Mouse (Mus musculus) intestine, embryonic 15.5 days (tissue): ENCODE measurements around the gene H2al1j. TPM values are rescaled to one million over a fixed set of nuclear protein-coding genes. Genes with fewer than 3 reads are reported as not detected.
A peak's percentile ranks its signal among the peaks of the same experiment; 100 is the strongest.
"Not testable (repeated sequence)": the region's sequence is repeated elsewhere in the genome, so short reads cannot be mapped to it uniquely, and the experiment has no call there.

Experiments
- ATAC-seq: fragments of 200-750 bp; cut with Nextera tagmentation; 2 replicates; pipeline ENCODE4 v1.8.0; 2017; ENCODE audit warnings: moderate TSS enrichment, moderate library complexity
- H3K27ac ChIP-seq: fragments of 300-500 bp; sonication (generic); 2 replicates; pipeline ENCODE4 v1.5.1; 2015; ENCODE audit warnings: mild to moderate bottlenecking, inconsistent platforms
- H3K27me3 ChIP-seq: fragments of 300-500 bp; sonication (generic); replicated peaks from 2 replicates; pipeline ENCODE4 v1.6.1; 2015; ENCODE audit warnings: inconsistent platforms
- H3K36me3 ChIP-seq: fragments of 300-500 bp; sonication (generic); 2 replicates; pipeline ENCODE4 v1.6.1; 2015; ENCODE audit warnings: inconsistent platforms
- H3K4me1 ChIP-seq: fragments of 300-500 bp; sonication (generic); replicated peaks from 2 replicates; pipeline ENCODE4 v1.6.1; 2015; ENCODE audit warnings: inconsistent platforms
- H3K4me2 ChIP-seq: fragments of 300-500 bp; sonication (generic); replicated peaks from 2 replicates; pipeline ENCODE4 v1.6.1; 2015; ENCODE audit warnings: mild to moderate bottlenecking, inconsistent platforms
- H3K4me3 ChIP-seq: fragments of 300-500 bp; sonication (generic); replicated peaks from 2 replicates; pipeline ENCODE4 v1.5.1; 2015; ENCODE audit warnings: inconsistent platforms
- H3K9ac ChIP-seq: fragments of 300-500 bp; sonication (generic); 2 replicates; pipeline ENCODE4 v1.6.1; 2015; ENCODE audit warnings: inconsistent platforms
- H3K9me3 ChIP-seq: fragments of 300-500 bp; sonication (generic); 2 replicates; pipeline ENCODE4 v1.6.1; 2016; ENCODE audit warnings: inconsistent platforms
- WGBS: fragments of 180-500 bp; shearing (Covaris S2); methylation state at CpG from one replicate; pipeline ENCODE4 v1.1.7; 2015; 5-methylcytosine and 5-hydroxymethylcytosine counted together
- polyA plus RNA-seq: library from polyadenylated mRNA; unstranded; fragments of >200 nt; fragmentation: Nextera tagmentation; extraction: Ambion mirVana; gene quantifications from 2 replicates; pipeline ENCODE4 v1.2.1, GENCODE M21; 2015

Gene H2al1j
- polyA plus RNA-seq, result not detected in 2 replicates

GRCm38 (mm10) chrX:11327522-11327921 is at the start of gene H2al1j:
H2al1j (plus strand) TSS chrX:11327822.
- H3K36me3 ChIP-seq, H3K4me2 ChIP-seq, H3K27ac ChIP-seq, H3K27me3 ChIP-seq, H3K4me1 ChIP-seq, H3K4me3 ChIP-seq, ATAC-seq, H3K9me3 ChIP-seq, H3K9ac ChIP-seq: not testable (repeated sequence)
- WGBS, result 89% methylated on average over 2 of the region's 2 CpGs

GRCm38 (mm10) chrX:11280741-11281140 is 46.9 kb upstream of the H2al1j start:
- Histone ChIP-seq H3K27me3 (no peaks in the 10 kb centered on the region), H3K4me2 (no peak overlapping the region), H3K27ac (no peak overlapping the region), H3K9ac (no peak overlapping the region), H3K4me1 (no peaks in the 10 kb centered on the region), H3K36me3 (no peaks in the 10 kb centered on the region), H3K9me3 (no peaks in the 10 kb centered on the region), H3K4me3 (no peak overlapping the region)
- ATAC-seq, result no peak
- 74% methylated on average over 2 of the region's 2 CpGs for WGBS

GRCm38 (mm10) chrX:11288306-11288882 is 39.2 kb upstream of the H2al1j start:
- Histone ChIP-seq H3K9ac (no peak overlapping the region), H3K27ac (no peak overlapping the region), H3K27me3 (no peaks in the 10 kb centered on the region; the same call in 1 of the 2 replicates), H3K4me2 (no peak overlapping the region), H3K9me3 (no peaks in the 10 kb centered on the region), H3K4me1 (peaks cover 5% of the 10 kb centered on the region; the same call in 1 of the 2 replicates), H3K4me3 (no peak overlapping the region), H3K36me3 (no peaks in the 10 kb centered on the region)
- 46% methylated on average over 14 of the region's 14 CpGs for WGBS
- ATAC-seq, result peak; percentile 25; the same call in 1 of the 2 replicates

- 80% methylated on average over 4 of the region's 4 CpGs for WGBS
- no peak for ATAC-seq
- Histone ChIP-seq H3K9ac (no peak overlapping the region), H3K36me3 (no peaks in the 10 kb centered on the region), H3K4me2 (no peak overlapping the region), H3K9me3 (no peaks in the 10 kb centered on the region), H3K27ac (no peak overlapping the region), H3K4me1 (peaks cover 5% of the 10 kb centered on the region; the same call in 1 of the 2 replicates), H3K4me3 (no peak overlapping the region), H3K27me3 (no peaks in the 10 kb centered on the region; the same call in 1 of the 2 replicates)
These were observed 38.4 kb upstream of the H2al1j start for GRCm38 (mm10) chrX:11289244-11289643.

GRCm38 (mm10) chrX:11298957-11299356 is 28.7 kb upstream of the H2al1j start, which contains the start of gene H2al1a:
H2al1a (plus strand) TSS chrX:11299257.
- not testable (repeated sequence) for H3K4me3 ChIP-seq, H3K4me2 ChIP-seq, H3K4me1 ChIP-seq, H3K9me3 ChIP-seq, H3K27me3 ChIP-seq, H3K9ac ChIP-seq, ATAC-seq, H3K36me3 ChIP-seq, H3K27ac ChIP-seq
- no CpG with 5 or more reads among the region's 3 CpGs for WGBS

GRCm38 (mm10) chrX:11302132-11302531 is 25.5 kb upstream of the H2al1j start, which contains the start of gene H2al1b:
H2al1b (plus strand) TSS chrX:11302432.
- ATAC-seq, H3K27ac ChIP-seq, H3K9ac ChIP-seq, H3K4me2 ChIP-seq, H3K4me3 ChIP-seq, H3K36me3 ChIP-seq, H3K4me1 ChIP-seq, H3K27me3 ChIP-seq, H3K9me3 ChIP-seq: not testable (repeated sequence)
- 82% methylated on average over 1 of the region's 3 CpGs for WGBS

GRCm38 (mm10) chrX:11305355-11305754 is 22.3 kb upstream of the H2al1j start, which contains the start of gene H2al1c:
H2al1c (plus strand) TSS chrX:11305655.
- H3K4me3 ChIP-seq, H3K27ac ChIP-seq, H3K36me3 ChIP-seq, H3K4me2 ChIP-seq, ATAC-seq, H3K9me3 ChIP-seq, H3K4me1 ChIP-seq, H3K9ac ChIP-seq, H3K27me3 ChIP-seq: not testable (repeated sequence)
- 82% methylated on average over 2 of the region's 6 CpGs for WGBS

- not testable (repeated sequence) for H3K36me3 ChIP-seq, ATAC-seq, H3K9me3 ChIP-seq, H3K27me3 ChIP-seq, H3K4me3 ChIP-seq, H3K4me2 ChIP-seq, H3K27ac ChIP-seq, H3K9ac ChIP-seq, H3K4me1 ChIP-seq
- WGBS, result no CpG with 5 or more reads among the region's 6 CpGs
These were observed 19.1 kb upstream of the H2al1j start, which contains the start of gene H2al1d for GRCm38 (mm10) chrX:11308524-11308923. H2al1d (plus strand) TSS chrX:11308824.

- no CpG with 5 or more reads among the region's 3 CpGs for WGBS
- H3K4me2 ChIP-seq, ATAC-seq, H3K4me1 ChIP-seq, H3K4me3 ChIP-seq, H3K27ac ChIP-seq, H3K9me3 ChIP-seq, H3K36me3 ChIP-seq, H3K27me3 ChIP-seq, H3K9ac ChIP-seq: not testable (repeated sequence)
These were observed 16.0 kb upstream of the H2al1j start, which contains the start of gene H2al1e for GRCm38 (mm10) chrX:11311634-11312033. H2al1e (plus strand) TSS chrX:11311934.

GRCm38 (mm10) chrX:11314858-11315257 is 12.8 kb upstream of the H2al1j start, which contains the start of gene H2al1f:
H2al1f (plus strand) TSS chrX:11315158.
- not testable (repeated sequence) for H3K4me1 ChIP-seq, H3K4me2 ChIP-seq, H3K27me3 ChIP-seq, H3K9ac ChIP-seq, H3K36me3 ChIP-seq, H3K4me3 ChIP-seq, ATAC-seq, H3K27ac ChIP-seq, H3K9me3 ChIP-seq
- no CpG with 5 or more reads among the region's 6 CpGs for WGBS

GRCm38 (mm10) chrX:11317956-11318355 is 9.7 kb upstream of the H2al1j start, which contains the start of gene H2al1g:
H2al1g (plus strand) TSS chrX:11318256.
- H3K4me3 ChIP-seq, H3K9ac ChIP-seq, H3K27ac ChIP-seq, H3K9me3 ChIP-seq, ATAC-seq, H3K27me3 ChIP-seq, H3K4me2 ChIP-seq, H3K36me3 ChIP-seq, H3K4me1 ChIP-seq: not testable (repeated sequence)
- WGBS, result no CpG with 5 or more reads among the region's 3 CpGs

- not testable (repeated sequence) for H3K27me3 ChIP-seq, H3K4me3 ChIP-seq, H3K9me3 ChIP-seq, H3K4me2 ChIP-seq, H3K9ac ChIP-seq, H3K4me1 ChIP-seq, H3K36me3 ChIP-seq, H3K27ac ChIP-seq, ATAC-seq
- no CpG with 5 or more reads among the region's 6 CpGs for WGBS
These were observed 6.4 kb upstream of the H2al1j start, which contains the start of gene H2al1h for GRCm38 (mm10) chrX:11321192-11321591. H2al1h (plus strand) TSS chrX:11321492.

GRCm38 (mm10) chrX:11324359-11324758 is 3.3 kb upstream of the H2al1j start, which contains the start of gene H2al1i:
H2al1i (plus strand) TSS chrX:11324659.
- not testable (repeated sequence) for H3K9ac ChIP-seq, H3K4me1 ChIP-seq, H3K4me3 ChIP-seq, ATAC-seq, H3K27me3 ChIP-seq, H3K27ac ChIP-seq, H3K9me3 ChIP-seq, H3K4me2 ChIP-seq, H3K36me3 ChIP-seq
- 89% methylated on average over 2 of the region's 5 CpGs for WGBS
